Mouse (Mus musculus): ENCODE results near the gene Slc8a2. TPM values are rescaled to one million over a fixed set of nuclear protein-coding genes. Genes with fewer than 3 reads are reported as not detected.

Gene Slc8a2
- total RNA-seq, 2 experiments from 2014 or later, result 0.67 to 1.1 TPM

DNA sequence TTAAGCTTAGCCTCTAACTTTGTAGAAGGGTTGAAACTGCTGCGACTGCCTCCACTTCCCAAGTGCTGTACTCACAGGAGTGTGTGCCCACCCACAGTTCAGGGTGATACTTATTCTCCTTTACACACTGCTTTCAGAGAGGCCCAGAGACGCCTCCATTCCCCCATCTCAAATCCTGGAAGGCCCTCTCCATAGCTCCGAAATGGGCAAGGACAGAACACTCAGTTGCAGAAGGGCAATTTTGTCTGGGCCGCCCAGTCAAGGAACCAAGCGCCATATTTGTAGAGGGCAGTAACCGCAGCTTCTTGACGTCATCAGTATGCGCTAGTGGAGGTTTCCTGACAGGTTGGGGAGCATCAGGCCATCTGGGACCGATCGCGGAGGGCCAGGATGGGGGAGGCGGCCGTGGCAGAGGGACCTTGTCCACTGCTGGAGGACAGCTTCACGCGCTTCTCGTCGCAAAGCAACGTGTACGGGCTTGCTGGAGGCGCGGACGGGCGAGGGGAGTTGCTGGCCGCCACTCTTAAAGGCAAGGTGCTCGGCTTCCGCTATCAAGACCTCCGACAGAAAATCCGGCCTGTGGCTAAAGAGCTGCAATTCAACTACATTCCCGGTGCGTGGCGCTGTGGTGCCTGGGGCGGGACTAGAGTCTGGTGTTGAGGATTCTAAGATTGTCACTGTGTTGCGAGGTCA is 9.9 kb upstream of the Slc8a2 start, which contains the start of gene Kptn:
Gene Kptn, plus strand, starts transcription at position 327 of the 693 bp plus-strand sequence.
- intact Hi-C loops (cut with DNase I), result no loop called here
- peak; percentile 92 to 96 for DNase-seq

DNA sequence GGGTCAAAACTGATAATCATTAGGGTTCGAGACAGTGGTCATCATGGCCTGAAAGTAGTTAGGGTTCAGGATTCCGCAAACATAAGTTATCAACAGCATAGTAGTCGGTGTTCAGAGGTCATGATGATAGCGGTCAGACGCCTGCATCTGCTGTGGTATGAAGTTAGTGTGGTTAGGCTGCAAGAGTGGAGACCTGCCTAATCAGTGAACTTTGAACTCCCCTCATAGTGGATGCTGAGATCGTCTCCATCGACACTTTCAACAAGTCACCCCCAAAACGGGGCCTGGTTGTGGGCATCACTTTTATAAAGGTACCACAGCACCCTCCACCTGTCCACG is 9.4 kb upstream of the Slc8a2 start:
- no peak for DNase-seq
- intact Hi-C loops (cut with DNase I), result no loop called here

DNA sequence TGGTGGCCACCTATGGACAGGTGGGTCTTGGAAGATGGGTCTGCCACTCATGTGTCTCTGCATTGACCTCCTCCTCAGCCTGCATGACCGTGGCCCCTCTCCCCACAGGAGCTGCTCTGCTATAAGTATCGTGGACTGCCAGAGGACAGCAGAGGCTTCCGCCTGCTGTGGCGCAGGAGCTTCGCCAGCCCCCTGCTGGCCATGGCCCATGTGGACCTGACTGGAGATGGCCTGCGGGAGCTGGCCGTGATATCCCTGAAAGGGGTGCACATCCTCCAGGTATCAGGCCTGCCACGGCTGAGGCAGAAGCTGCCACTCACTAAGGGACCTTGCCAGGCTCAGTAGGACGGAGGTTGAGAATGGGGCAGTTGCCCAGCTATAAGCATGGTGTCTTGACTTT is 3.8 kb upstream of the Slc8a2 start:
- DNase-seq, result no peak
- intact Hi-C loops (cut with DNase I), result no loop called here

DNA sequence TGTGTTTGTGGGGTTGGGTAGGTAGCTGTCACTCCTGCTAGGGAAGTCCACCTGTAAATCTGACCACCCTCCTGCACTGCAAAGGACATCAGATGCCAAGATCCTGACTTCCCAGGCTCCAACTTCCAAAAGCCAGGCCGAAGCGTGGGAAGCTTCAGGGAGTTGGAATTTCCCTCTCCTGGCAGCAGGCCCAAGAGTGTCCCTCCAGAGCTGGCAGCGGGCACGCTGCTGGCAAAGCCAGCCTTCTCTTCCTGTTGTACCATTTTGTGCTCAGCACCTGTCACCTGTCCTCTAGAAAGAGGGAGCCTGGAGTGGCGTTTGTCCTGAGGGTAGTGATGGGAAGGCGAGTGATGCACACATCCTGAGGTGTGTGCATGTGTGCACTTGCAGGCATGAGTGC is 1.3 kb upstream of the Slc8a2 start:
- DNase-seq, result no peak
- intact Hi-C loops (cut with DNase I), result no loop called here

DNA sequence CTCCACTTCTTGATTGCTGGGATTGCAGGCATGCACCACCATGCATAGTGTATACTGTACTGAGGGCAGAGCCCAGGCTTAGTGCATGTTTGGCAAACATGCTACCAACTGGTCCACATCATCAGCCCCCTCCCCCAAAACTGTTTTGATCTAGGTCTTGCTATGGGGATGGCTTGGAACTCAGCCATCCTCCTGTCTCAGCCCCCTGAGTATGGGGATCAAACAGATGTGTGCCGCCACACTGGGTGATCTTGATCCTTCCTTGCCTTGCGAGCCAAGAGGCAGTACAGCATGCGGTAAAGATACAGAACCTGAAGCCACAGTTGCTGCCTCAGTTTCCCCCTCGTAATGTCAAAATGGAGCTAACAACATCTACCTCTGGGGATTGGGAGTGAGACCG is 727 bp upstream of the Slc8a2 start:
- DNase-seq, result no peak
- intact Hi-C loops (cut with DNase I), result no loop called here

DNA sequence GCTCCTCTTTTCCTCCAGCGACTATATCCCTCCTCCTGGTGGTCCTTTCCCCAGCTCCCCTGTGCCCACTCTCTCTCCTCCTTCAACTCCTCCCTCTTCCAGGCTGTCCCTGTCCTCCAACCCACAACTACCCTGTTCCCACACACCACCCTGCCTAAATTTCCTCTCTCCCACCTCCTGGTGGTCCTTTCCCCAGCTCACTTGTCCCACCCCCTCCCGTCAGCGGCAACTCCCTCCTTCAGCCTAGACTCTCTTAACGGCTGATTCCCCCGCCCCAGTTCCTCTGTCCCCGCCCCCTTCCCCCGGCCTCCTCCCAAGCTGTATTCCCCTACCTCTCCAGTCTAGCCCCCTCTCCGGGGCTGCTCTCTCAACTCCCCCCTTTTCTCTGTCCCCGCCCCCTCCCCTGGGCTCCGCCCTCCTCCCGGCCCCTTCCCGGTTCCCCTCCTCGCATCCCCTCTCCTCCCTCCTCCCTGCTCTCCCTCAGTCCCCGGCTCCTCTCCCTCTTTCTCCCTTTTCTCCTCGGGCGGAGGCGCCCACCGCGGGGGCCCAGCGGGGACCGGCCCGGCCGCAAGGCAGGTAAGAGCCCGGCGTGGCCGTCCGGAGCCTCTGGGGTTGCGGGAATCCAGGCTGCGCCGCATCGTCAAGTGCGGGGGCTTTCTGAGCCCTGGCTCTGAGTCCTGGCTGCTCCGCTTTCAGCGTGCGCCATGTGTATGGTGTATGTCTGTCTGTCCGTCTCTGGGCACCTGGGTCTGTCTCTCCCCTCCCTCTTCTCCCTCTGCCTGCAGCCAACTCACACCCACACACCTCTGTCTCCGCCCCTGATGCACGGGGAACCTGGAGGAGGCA is 443 bp downstream of the Slc8a2 start:
- DNase-seq, result no peak

DNA sequence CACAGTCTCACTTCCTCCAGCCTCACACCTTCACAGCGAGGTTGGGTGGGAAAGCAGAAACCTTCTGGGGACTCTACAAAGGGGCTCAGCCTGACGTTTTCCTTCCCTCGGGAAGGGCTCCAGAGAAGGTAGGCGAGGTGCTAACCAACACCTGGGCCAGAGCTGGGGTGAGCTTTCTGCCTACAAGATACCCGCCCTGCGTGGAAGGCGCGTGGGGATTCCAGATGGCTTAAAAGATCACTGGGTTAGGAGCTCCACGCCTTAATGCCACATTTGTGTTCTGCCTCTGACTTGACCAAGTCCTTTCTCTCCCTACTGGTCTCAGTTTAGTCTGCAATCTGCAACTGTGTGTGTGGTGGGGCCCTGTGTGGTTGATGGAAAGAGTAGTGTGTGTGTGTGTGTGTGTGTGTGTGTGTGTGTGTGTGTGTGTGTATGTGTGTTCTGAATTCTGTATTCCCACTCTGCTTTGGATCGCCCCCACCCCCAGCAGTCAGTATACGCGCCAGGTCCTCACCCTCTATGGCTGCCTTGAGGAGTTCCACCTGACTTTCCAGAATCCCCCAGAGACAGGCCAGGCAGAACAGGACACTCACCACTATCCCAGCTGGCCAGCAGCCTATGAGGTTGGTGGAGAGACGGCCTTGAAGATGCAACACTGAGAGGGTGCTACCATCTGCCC is 1.5 kb downstream of the Slc8a2 start:
- intact Hi-C loops (cut with DNase I), result no loop called here
- no peak for DNase-seq

More for the DNA sequence above, 443 bp downstream of the Slc8a2 start:
- intact Hi-C loops (cut with DNase I), result no loop called here

DNA sequence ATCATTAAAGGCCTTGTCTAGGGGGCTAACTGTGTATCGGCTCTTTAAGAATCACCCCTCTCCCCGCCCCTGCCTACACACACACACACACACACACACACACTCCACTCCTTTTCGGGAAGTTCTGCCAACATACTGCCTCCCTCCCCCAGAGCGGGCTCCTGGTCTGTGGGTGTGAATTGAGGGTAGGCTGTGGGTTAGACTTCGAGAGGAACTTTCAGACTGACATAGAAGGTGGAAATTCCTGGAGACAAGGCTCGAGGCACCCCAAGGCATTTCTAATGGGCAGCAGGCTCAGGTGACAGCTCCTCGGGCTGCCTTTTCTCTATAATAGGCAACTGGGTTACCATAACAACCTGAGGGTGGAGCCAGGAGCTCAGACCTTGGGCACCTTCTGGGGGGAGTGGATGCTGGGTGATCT is 2.5 kb downstream of the Slc8a2 start:
- intact Hi-C loops (cut with DNase I), result no loop called here
- no peak for DNase-seq

DNA sequence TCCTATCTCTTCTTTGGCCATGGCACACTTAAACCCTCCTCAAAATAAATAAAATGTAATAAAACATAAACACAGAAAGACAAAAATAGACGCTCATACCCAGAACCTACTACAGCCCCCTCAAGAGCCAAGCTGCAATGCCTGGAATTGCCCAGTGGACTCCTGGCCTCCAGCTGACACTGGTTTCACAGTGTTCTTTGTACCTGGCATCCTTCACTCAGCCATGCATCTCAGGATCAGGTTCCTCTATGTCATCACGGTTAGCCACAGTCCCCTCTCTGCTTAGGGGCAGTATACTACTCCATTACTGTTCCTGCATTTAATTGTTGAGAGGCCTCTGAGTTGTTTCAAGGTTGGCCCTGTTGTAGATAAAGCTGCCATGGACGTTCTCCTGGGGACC is 3.3 kb downstream of the Slc8a2 start:
- DNase-seq, result no peak
- intact Hi-C loops (cut with DNase I), result no loop called here

DNA sequence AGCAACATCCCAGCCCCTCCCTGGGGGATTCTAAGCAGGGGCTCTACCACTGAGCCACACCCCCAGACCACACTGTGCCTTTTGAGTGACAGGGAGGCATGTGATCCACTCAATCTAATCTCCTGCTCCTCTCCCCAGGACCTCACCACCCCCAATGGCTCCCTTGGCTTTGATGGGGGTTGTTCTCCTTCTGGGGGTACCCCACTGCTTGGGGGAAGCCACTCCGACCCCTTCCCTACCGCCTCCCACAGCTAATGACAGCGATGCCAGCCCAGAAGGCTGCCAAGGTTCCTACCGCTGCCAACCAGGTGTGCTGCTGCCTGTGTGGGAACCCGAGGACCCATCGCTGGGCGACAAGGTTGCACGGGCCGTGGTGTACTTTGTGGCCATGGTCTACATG is 4.1 kb downstream of the Slc8a2 start:
- intact Hi-C loops (cut with DNase I), result no loop called here
- no peak for DNase-seq

DNA sequence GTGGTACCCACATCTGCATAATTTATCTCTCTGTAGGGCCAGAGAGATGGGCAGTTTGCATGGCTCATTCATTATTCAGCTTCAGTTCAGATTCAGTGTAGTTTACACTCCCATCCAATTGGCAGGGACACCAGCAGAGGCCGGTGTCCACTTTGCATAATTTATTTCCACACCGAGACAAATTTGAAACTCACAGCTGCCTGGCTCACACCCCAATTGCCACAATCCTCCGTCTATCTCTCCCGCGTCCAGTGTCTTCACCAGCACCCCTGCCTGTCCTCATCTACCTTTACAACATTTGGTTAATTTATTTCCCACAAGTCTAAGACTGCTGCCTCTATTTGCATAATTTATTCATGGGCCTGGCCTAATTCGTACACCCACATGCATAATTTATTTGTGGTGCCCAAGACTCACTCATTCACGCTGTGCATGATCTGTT is 5.3 kb downstream of the Slc8a2 start:
- DNase-seq, result no peak
- intact Hi-C loops (cut with DNase I), result no loop called here

DNA sequence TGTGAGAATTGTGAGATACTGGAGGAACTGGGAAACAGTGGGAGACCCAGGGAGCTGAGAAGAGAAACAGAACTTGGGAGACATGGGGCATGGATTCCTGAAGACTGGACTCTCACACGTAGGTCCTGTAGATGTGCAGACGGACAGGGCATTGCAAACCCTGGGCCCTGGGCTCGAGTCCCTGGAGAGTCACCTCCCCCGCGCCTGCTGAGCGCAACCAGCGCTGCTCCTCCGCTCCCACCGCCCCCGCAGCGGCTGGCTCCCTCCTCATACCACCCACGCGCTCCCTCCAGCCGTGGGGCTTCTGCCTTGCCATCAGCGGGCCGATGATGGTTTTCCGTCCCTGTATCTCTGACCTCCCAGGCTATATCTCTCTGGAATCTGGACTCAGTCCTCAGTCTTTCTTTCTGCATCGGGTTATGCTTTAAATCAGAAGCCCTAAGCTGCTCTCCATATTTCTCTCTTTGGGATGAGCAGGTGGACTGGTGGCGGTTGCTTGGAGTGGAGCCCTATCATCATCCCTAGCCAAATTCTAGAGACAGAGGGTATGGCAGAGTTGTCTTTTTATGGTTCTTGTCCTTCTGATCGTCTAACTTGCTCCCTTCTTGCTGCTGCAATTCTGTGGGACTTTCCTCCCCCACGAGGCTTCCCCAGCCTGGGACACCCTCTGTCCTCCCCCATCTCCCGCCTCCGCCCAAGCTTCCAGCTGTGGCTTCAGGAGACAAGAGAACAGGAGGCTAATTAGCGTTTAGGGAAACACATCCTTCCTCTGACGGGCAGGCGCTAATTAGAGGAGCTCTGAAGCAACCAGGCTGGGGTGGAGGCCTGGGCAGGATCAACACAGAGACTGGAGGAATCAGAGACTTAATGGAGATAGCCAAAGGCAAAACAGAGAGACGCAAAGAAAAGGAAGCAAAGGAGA is 17.1 kb downstream of the Slc8a2 start:
- intact Hi-C loops (cut with DNase I), result no loop called here
- no peak for DNase-seq

DNA sequence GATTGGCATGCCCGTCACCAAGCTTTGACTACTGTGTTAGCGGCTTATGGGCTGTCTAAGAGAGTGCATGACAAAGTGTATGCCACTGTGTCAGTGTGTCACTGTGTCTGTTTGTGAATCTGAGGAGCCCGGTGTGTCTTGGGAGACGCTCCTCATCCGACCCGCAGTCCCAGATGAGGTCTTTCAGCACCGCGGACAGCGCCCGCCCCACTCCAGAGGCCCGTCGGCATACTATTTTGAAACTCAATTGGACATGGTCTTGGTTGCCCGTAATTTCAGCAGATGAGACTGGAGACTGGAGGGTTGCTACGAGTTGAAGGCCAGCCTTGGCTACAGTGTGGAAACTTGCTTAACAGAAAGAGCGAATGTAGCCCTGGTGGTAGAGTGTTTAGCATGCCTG is 18.0 kb downstream of the Slc8a2 start:
- intact Hi-C loops (cut with DNase I), result no loop called here
- peak; percentile 52 to 73 for DNase-seq

DNA sequence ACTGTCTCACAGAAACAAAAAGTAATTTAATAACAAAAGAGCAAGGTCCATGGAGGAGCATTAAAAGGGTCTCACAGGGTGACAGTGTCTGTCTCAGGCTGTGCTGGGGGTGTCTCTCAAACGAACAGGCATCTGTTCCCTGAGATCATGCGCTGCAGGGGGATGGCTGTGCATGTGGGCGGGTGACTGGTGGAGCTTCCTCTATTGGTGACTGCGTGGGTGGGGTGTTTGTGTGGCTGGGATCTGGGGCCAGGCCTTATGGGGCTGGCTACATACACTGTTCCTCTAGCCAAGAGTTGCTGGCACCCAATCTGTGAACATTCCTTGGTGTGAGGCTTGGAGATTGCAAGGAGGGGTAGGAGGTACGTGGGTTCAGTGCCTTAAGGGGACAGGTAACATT is 19.6 kb downstream of the Slc8a2 start:
- DNase-seq, result no peak
- intact Hi-C loops (cut with DNase I), result no loop called here

DNA sequence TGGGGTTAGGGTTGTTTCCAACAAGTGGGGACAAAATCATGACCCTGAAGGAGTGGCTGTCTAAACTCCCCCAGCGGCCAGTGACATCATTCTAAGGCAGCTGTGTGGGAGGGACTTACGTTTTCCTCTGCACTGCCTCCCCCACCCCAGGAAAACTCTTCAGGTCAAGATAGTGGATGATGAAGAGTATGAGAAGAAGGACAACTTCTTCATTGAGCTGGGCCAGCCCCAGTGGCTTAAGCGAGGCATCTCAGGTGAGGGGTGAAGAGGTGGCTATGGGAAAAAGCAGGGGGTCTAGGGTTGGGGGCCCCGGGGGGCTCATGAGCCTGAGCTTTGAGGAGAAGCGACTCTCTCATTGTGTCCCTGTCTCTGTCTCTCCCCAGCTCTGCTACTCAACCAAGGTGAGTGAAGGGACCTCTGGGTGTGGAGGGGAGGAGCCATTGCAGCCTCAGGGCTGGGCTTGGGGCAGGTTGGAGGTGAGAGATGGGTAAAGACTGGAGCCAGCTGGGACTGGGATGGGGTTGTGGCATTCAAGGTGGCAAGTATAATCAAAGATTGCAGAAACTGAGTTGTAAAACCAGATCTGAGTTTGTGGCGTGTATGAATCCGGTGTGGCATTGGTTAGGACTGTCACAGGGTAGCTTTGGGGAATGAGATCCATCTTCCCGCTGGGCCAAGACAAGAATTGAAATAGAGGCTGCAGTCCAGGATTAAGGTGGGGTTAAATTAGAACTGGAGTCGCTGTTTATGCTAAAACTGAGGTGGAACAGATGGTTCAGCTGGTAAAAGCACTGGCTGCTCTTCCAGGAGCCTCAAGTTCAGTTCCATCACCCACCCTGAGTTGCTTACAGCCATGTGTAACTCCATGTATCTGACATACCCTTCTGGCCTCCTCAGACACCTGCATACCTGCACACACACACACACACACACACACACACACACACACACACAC is 20.8 kb downstream of the Slc8a2 start:
- intact Hi-C loops (cut with DNase I), result loop anchor here (5.0 kb wide), 1 partner anchor 93 kb away; no protein-coding TSS in a partner anchor

DNA sequence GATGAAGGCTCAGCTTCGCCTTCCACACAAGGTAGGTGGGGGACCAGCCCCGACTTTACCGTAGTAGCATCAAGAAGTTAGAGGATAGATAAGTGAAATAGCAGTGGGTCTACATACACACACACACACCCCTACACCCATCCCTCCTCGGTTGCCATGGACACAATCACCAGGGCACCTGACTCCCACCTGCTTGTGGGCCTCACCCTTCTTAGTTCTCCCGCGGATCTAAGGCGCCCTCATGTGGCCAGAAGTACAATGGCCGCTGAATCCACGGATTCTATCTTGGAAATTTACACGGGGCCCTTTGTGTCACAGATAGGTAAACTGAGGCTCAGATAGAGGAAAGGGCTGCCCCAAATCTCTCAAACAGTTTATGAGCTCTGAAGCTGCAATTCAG is 23.9 kb downstream of the Slc8a2 start:
- intact Hi-C loops (cut with DNase I), result loop anchor here (1.0 to 5.0 kb wide), 3 partner anchors 56 to 177 kb away; no protein-coding TSS in a partner anchor
- DNase-seq, result peak; percentile 43 to 58

More for the DNA sequence above, 20.8 kb downstream of the Slc8a2 start:
- no peak for DNase-seq

DNA sequence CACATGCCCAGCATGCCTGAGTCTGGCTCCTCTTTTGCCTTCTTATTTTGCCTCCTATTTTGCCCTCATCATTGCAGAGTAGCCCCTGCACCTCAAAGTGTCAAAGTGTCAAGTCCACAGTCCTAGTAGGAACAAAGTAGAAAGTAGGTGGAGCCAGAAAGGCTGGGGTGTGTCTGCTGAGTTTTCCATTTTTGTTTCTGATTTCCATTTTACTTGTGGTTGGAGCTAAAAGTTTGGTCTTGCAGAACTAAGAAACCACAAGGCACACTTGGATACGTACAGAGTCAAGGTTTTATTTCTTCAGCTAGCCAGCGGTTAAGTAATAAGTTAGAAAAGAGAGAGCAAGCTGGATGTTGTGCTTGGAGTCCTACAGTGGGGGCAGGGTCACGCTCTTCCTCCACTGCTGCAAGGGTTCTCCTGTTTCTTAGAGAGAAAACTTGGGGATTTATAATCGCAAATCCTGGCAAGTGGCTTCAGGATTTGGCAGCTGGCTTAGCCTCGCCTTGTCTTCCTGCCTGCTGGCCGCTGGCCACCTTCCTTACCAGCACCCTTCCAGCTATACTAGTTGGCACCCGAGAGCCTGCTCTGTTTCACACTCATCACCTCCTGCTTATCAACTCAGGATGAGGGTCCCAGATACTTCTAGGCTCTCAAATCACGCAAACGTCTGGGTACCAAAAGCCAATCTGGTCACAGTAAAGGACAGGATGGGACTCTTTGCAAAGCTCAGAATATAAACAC is 25.7 kb downstream of the Slc8a2 start:
- intact Hi-C loops (cut with DNase I), result no loop called here
- peak; percentile 42 to 56 for DNase-seq

DNA sequence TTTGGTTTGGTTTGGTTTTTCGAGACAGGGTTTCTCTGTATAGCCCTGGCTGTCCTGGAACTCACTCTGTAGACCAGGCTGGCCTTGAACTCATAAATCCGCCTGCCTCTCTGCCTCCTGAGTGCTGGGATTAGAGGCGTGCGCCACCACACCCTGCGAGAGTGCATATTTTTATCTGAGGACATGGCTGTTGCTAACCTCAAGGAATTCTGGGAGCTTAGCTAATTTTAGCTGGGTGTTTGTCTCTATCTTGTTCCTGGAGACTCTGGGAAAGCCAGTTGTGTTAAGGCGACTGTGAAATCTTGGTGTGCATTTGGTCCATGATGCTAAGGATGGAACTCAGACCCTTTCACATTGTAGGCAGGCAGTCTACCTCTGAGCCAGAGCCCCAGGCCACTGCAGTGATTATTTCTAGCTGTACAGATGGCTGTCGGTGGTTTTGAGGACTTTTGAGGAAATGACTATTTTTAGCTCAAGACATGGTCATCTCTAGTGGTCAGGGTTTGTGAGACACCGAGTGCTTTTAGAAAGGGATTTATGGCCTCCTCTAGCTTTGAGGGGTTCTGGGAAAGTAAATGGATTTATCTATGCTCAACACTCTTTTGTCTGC is 26.6 kb downstream of the Slc8a2 start:
- intact Hi-C loops (cut with DNase I), result no loop called here
- peak in 1 of 2 experiments; percentile 18 for DNase-seq
